Mouse (Mus musculus) embryonic facial prominence, embryonic 13.5 days (tissue): ENCODE results near the gene Slc35f5. TPM values are rescaled to one million over a fixed set of nuclear protein-coding genes. Genes with fewer than 3 reads are reported as not detected.

Source experiments
- ATAC-seq: fragments of 200-750 bp; cut with Nextera tagmentation; 2 replicates; pipeline ENCODE4 v1.8.0; 2017; ENCODE audit warnings: low read depth; ENCODE audit not compliant: insufficient number of reproducible peaks, insufficient read depth, low FRiP score, low TSS enrichment
- H3K27ac ChIP-seq: fragments of 300-500 bp; sonication (generic); 2 replicates; pipeline ENCODE4 v1.5.1; 2015; ENCODE audit warnings: moderate library complexity, mild to moderate bottlenecking, inconsistent platforms
- H3K27me3 ChIP-seq: fragments of 300-500 bp; sonication (generic); 2 replicates; pipeline ENCODE4 v1.6.1; 2015; ENCODE audit warnings: mild to moderate bottlenecking, inconsistent platforms
- H3K36me3 ChIP-seq: fragments of 300-500 bp; sonication (generic); 2 replicates; pipeline ENCODE4 v1.6.1; 2015; ENCODE audit warnings: mild to moderate bottlenecking, inconsistent platforms
- H3K4me1 ChIP-seq: fragments of 300-500 bp; sonication (generic); 2 replicates; pipeline ENCODE4 v1.6.1; 2015; ENCODE audit warnings: inconsistent platforms
- H3K4me2 ChIP-seq: fragments of 300-500 bp; sonication (generic); 2 replicates; pipeline ENCODE4 v1.6.1; 2015; ENCODE audit warnings: moderate library complexity, mild to moderate bottlenecking, inconsistent platforms
- H3K4me3 ChIP-seq: fragments of 300-500 bp; sonication (generic); 2 replicates; pipeline ENCODE4 v1.5.1; 2015; ENCODE audit warnings: mild to moderate bottlenecking, inconsistent platforms
- H3K9ac ChIP-seq: fragments of 300-500 bp; sonication (generic); 2 replicates; pipeline ENCODE4 v1.6.1; 2015; ENCODE audit warnings: mild to moderate bottlenecking, inconsistent platforms
- H3K9me3 ChIP-seq: fragments of 300-500 bp; sonication (generic); 2 replicates; pipeline ENCODE4 v1.6.1; 2016; ENCODE audit warnings: inconsistent platforms
- WGBS: fragments of 180-500 bp; shearing (Covaris S2); methylation state at CpG from one replicate; pipeline ENCODE4 v1.1.7; 2015; ENCODE audit warnings: mixed read lengths; 5-methylcytosine and 5-hydroxymethylcytosine counted together
- polyA plus RNA-seq: library from polyadenylated mRNA; unstranded; fragments of >200 nt; fragmentation: Nextera tagmentation; extraction: Ambion mirVana; gene quantifications from 2 replicates; pipeline ENCODE4 v1.2.1, GENCODE M21; 2015

Gene Slc35f5
- polyA plus RNA-seq, 1 experiment from 2014 or later = 39.2 TPM

- no peaks in the 10 kb centered on the region for H3K4me1 ChIP-seq
- no peak overlapping the region for H3K4me2 ChIP-seq
- H3K9ac ChIP-seq = 0 out of 2 replicates have a peak overlapping the region, but pooled peaks have one; percentile 2
- H3K27ac ChIP-seq = no peak overlapping the region
- no peaks in the 10 kb centered on the region for H3K9me3 ChIP-seq
- ATAC-seq = no peak
- no peak overlapping the region for H3K4me3 ChIP-seq
- H3K27me3 ChIP-seq = no peaks in the 10 kb centered on the region
- H3K36me3 ChIP-seq = peaks cover 70% of the 10 kb centered on the region
These were observed 16.6 kb downstream of the Slc35f5 start for GRCm38 (mm10) chr1:125576965-125577364.

- Histone ChIP-seq H3K4me1 (no peaks in the 10 kb centered on the region), H3K36me3 (peaks cover 64% of the 10 kb centered on the region), H3K9me3 (no peaks in the 10 kb centered on the region), H3K4me3 (no peak overlapping the region), H3K9ac (no peak overlapping the region), H3K27me3 (no peaks in the 10 kb centered on the region), H3K27ac (no peak overlapping the region), H3K4me2 (no peak overlapping the region)
- no peak for ATAC-seq
- WGBS = 74% methylated on average over 1 of the region's 1 CpGs
These were observed 17.7 kb downstream of the Slc35f5 start for GRCm38 (mm10) chr1:125578091-125578490.

- Histone ChIP-seq H3K9me3 (no peaks in the 10 kb centered on the region), H3K9ac (no peak overlapping the region), H3K4me2 (no peak overlapping the region), H3K4me1 (no peaks in the 10 kb centered on the region), H3K27ac (no peak overlapping the region), H3K4me3 (no peak overlapping the region), H3K27me3 (no peaks in the 10 kb centered on the region), H3K36me3 (peaks cover 57% of the 10 kb centered on the region)
- WGBS = 92% methylated on average over 3 of the region's 3 CpGs
- ATAC-seq = no peak
These were observed 20.7 kb downstream of the Slc35f5 start for GRCm38 (mm10) chr1:125581134-125581533.

- Histone ChIP-seq H3K4me2 (no peak overlapping the region), H3K9me3 (peaks cover 11% of the 10 kb centered on the region), H3K27me3 (no peaks in the 10 kb centered on the region), H3K4me1 (no peaks in the 10 kb centered on the region), H3K4me3 (no peak overlapping the region), H3K36me3 (no peaks in the 10 kb centered on the region), H3K27ac (no peak overlapping the region), H3K9ac (no peak overlapping the region)
- 82% methylated on average over 4 of the region's 4 CpGs for WGBS
- ATAC-seq = no peak
These were observed 43.2 kb downstream of the Slc35f5 start for GRCm38 (mm10) chr1:125603620-125604019.

GRCm38 (mm10) chr1:125607087-125607803, 46.9 kb downstream of the Slc35f5 start:
- Histone ChIP-seq H3K9ac (no peak overlapping the region), H3K36me3 (no peaks in the 10 kb centered on the region), H3K4me2 (no peak overlapping the region), H3K27ac (no peak overlapping the region), H3K9me3 (no peaks in the 10 kb centered on the region), H3K4me1 (no peaks in the 10 kb centered on the region), H3K27me3 (no peaks in the 10 kb centered on the region), H3K4me3 (no peak overlapping the region)
- ATAC-seq = peak; percentile 64; the same call in 1 of the 2 replicates
- 24% methylated on average over 10 of the region's 10 CpGs for WGBS

GRCm38 (mm10) chr1:125624376-125625076, 64.1 kb downstream of the Slc35f5 start:
- 69% methylated on average over 4 of the region's 4 CpGs for WGBS

GRCm38 (mm10) chr1:125639501-125640253, 79.3 kb downstream of the Slc35f5 start:
- H3K4me1 ChIP-seq = 0 out of 2 replicates have a peak, but pooled peaks cover 7% of the 10 kb centered on the region
- H3K27ac ChIP-seq = no peak overlapping the region
- no peaks in the 10 kb centered on the region for H3K9me3 ChIP-seq
- H3K27me3 ChIP-seq = no peaks in the 10 kb centered on the region
- H3K36me3 ChIP-seq = no peaks in the 10 kb centered on the region
- no peak for ATAC-seq
- WGBS = 60% methylated on average over 8 of the region's 8 CpGs
- no peak overlapping the region for H3K9ac ChIP-seq
- no peak overlapping the region for H3K4me2 ChIP-seq
- no peak overlapping the region for H3K4me3 ChIP-seq

More at GRCm38 (mm10) chr1:125624376-125625076, 64.1 kb downstream of the Slc35f5 start:
- Histone ChIP-seq H3K4me2 (no peak overlapping the region), H3K4me3 (no peak overlapping the region), H3K9me3 (no peaks in the 10 kb centered on the region), H3K27ac (no peak overlapping the region), H3K27me3 (no peaks in the 10 kb centered on the region), H3K9ac (no peak overlapping the region), H3K36me3 (no peaks in the 10 kb centered on the region), H3K4me1 (no peaks in the 10 kb centered on the region)
- 0 out of 2 replicates have a peak, but pooled peaks have one; percentile 43 for ATAC-seq

GRCm38 (mm10) chr1:125643643-125644042, 83.2 kb downstream of the Slc35f5 start:
- Histone ChIP-seq H3K36me3 (no peaks in the 10 kb centered on the region), H3K4me2 (no peak overlapping the region), H3K27me3 (peaks cover 2% of the 10 kb centered on the region; the same call in 1 of the 2 replicates), H3K27ac (no peak overlapping the region), H3K4me3 (no peak overlapping the region), H3K4me1 (0 out of 2 replicates have a peak, but pooled peaks cover 7% of the 10 kb centered on the region), H3K9ac (no peak overlapping the region), H3K9me3 (no peaks in the 10 kb centered on the region)
- 77% methylated on average over 1 of the region's 1 CpGs for WGBS
- ATAC-seq = no peak

Other genes starting within 250 kb of the Slc35f5 start
- 225 and 247 TPM in 2 replicates for gene Actr3, start 124.9 kb upstream of the Slc35f5 start, polyA plus RNA-seq
- 0.11 TPM in 1 of 2 replicates, not detected in the other for gene Gpr39, start 116.4 kb downstream of the Slc35f5 start, polyA plus RNA-seq